Mouse (Mus musculus) bone marrow macrophage, adult 2 months (primary cell): ENCODE data around the gene Hs2st1. TPM values are rescaled to one million over a fixed set of nuclear protein-coding genes. Genes with fewer than 3 reads are reported as not detected.

ENCODE experiments used
- H3K27ac ChIP-seq: 2 replicates; pipeline ENCODE4 v1.5.1; 2012; ENCODE audit warnings: low read depth, low read length; ENCODE audit not compliant: insufficient read depth
- H3K4me1 ChIP-seq: 2 replicates; pipeline ENCODE4 v1.6.1; 2012; ENCODE audit warnings: low read length; ENCODE audit not compliant: control insufficient read depth, insufficient read depth
- H3K4me3 ChIP-seq: 2 replicates; pipeline ENCODE4 v1.5.1; 2012; ENCODE audit warnings: mild to moderate bottlenecking, low read length, moderate library complexity; ENCODE audit not compliant: insufficient read depth
- CTCF ChIP-seq: IDR thresholded peaks from 2 replicates; pipeline ENCODE4 v1.5.1; 2012; ENCODE audit warnings: low read depth, mild to moderate bottlenecking, low read length, moderate library complexity
- POLR2A ChIP-seq: IDR thresholded peaks from 2 replicates; pipeline ENCODE4 v1.6.1; 2012; ENCODE audit warnings: mild to moderate bottlenecking, low read depth, low read length, borderline replicate concordance
- polyA plus RNA-seq: library from polyadenylated mRNA; stranded (reverse); fragments of >200 nt; gene quantifications from 2 replicates; pipeline ENCODE4 v1.2.4, GENCODE M21; 2012; ENCODE audit not compliant: missing spikeins, insufficient read depth, insufficient read length

Gene Hs2st1
- polyA plus RNA-seq, 1 experiment = 31.0 TPM

DNA sequence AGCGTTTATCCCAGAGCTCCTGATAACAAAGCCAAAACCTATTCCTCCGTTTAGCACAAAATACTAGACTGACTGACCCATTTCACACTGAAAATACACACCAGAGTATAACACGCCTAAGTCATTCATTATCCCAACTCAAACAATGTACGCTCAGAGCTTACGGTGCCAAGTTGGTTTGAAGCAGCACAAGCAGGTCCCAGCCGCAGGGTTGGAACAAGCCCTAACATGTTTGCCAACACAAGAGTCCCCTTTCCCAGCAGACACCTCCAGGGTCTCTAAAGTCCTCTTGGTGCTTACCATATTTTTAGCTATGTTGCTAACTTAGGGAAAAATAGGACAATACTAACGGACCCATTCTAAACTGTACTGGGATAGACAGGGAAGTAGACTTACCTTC is 14.8 kb downstream of the Hs2st1 start:
- Histone ChIP-seq H3K4me1 (peaks cover 18% of the 10 kb centered on the region), H3K4me3 (no peak overlapping the region), H3K27ac (no peak overlapping the region)
- TF ChIP-seq CTCF (no peak), POLR2A (no peak)

DNA sequence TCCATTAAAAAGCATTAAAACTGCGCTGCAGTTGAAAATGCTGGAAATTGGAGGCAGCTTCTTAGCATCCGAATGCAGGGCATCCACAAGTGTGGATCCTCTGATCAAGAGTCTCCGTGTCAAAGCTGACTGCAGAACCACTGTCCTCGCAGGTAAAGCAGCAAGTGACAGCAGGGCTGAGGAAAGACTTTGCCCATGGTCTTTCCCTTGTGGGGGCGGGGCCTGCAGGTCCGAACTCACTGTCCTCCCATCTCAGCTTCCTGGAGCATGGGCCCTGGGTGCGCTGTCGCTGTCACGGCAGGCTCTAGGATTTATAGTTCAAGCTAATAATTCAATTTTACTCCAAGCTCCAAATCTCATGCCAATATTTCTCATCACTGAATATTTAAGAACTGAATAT is 15.5 kb downstream of the Hs2st1 start:
- Histone ChIP-seq H3K4me3 (no peak overlapping the region), H3K27ac (no peak overlapping the region), H3K4me1 (peaks cover 15% of the 10 kb centered on the region)
- TF ChIP-seq POLR2A (no peak), CTCF (no peak)

DNA sequence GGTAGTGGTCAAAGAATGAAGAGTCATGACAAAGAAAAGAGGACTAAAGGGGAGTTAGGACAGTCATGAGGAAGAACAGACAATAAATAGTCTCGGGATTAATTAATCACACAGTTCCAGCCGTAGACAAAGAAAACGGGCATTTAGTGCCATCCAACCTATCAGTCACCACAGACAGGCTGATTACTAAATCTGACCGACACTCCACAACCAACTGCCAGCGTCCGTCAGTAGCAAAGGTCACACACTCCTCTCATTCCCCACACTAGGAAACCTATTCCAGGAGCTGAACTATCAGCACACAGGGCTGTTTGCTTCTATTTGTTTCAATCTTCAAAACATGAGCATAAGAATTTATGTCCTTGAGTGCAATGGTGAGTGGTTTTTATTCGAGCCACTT is 16.0 kb downstream of the Hs2st1 start:
- TF ChIP-seq POLR2A (no peak), CTCF (no peak)
- Histone ChIP-seq H3K4me1 (peaks cover 15% of the 10 kb centered on the region), H3K4me3 (no peak overlapping the region), H3K27ac (no peak overlapping the region)

DNA sequence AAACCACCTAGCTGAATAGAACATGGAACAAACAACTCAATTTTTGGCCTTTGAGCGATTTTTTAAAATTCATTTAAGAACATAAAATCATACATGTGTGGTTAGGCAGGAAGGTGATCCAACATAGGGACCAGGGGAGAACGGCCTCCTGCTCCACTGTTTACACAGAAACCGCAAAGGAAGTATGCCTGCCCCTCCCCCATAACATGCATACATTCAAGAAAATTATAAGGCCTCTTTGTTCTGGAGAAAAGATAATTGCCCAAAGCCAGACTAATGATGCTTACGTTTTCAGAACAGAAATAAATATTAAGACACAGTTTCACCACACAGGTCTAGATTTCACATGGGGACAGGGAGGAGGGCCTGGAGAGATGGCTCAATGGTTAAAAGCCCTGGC is 18.6 kb downstream of the Hs2st1 start:
- TF ChIP-seq POLR2A (no peak), CTCF (no peak)
- H3K4me1 ChIP-seq = peaks cover 14% of the 10 kb centered on the region

DNA sequence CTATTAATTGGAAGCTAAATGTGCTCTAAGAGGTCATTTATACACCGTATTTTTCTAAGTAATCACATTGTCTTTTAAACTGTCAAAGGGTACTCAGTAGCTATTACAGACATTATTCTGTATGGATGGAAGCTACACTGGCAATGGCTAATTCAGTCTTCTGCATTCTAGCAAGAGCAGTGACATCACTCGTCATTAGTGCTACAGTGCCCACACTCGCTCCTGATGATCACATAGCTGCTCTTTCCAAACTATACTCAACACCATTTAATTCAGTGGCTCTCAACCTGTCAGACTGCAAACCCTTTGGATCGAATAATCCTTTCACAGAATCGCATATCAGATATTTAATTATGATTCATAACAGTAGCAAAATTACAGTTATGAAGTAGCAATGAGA is 19.3 kb downstream of the Hs2st1 start:
- Histone ChIP-seq H3K27ac (no peak overlapping the region), H3K4me1 (peaks cover 16% of the 10 kb centered on the region), H3K4me3 (no peak overlapping the region)
- TF ChIP-seq CTCF (no peak), POLR2A (no peak)

More for the DNA sequence above, 18.6 kb downstream of the Hs2st1 start:
- Histone ChIP-seq H3K4me3 (no peak overlapping the region), H3K27ac (no peak overlapping the region)

DNA sequence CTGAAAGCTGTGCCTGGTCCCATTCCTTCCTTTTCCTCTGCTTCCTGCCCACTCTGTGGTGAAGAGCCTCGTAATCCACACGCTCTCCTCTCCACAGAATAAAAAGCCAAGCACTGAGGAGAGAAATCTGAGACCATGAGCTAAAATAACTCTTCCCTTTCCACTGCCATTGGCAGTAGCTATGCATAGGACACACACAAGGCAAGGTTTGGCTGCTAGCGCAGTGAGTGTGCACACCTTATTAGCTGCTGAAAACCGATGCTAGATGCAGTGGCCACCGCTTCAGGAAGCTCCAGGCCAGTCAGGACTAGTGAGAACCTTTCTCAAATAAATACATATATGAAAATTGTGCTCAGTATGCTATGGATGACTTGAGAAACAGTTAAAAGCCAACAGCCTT is 19.9 kb downstream of the Hs2st1 start:
- TF ChIP-seq POLR2A (no peak), CTCF (no peak)
- peaks cover 16% of the 10 kb centered on the region for H3K4me1 ChIP-seq
- no peak overlapping the region for H3K4me3 ChIP-seq
- H3K27ac ChIP-seq = no peak overlapping the region

DNA sequence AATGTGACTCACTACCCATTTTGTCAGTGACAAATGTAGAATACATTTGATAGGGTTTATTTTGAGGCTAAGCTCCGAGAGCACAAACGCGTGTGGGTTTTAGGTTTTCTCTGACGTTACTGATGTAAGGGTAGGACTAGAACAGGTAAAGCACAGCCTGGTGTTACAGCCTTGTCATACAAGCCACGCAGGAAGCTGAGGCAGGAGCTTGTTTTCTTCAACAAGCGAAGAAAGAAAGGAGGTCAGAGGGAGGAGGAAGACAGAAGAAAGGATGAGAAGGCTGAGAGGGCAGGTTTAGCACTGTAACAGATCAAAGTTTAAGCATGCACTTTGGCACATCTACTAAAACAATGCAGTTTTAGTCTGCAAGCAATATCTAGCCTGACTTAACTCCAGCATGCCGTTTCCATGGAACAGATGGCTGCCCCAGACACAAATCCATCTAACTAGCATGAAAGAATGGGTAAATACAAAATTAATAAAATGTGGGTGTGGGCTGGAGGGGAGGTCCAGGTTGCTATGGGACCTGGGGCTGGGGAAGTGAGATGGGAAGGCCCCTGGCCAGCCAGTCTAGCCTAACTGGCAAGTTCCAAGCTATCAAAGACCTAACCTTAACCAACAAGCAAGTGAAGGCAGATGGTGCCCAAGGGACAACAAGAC is 21.7 kb downstream of the Hs2st1 start:
- no peak for TF ChIP-seq CTCF
- TF ChIP-seq POLR2A = no peak
- H3K4me3 ChIP-seq = no peak overlapping the region
- H3K4me1 ChIP-seq = peaks cover 14% of the 10 kb centered on the region
- H3K27ac ChIP-seq = no peak overlapping the region

DNA sequence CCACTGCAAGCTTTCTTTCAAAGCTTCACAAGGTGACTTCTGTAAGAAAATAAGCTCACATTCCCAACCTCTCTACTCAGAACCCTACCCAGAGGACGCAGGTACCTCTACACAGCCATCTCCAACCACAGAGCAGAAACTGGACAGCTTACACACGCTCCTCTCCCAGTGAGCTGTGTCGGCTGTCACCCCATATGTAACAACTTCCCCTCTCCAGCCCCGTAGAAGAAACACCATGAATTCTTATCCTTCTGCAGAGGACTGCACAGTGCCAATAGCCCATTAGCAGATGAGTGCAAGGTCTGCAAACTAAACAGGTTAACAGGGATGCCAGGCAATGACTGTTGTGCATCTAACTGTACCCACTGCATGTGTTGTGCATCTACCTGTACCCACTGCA is 23.5 kb downstream of the Hs2st1 start:
- TF ChIP-seq CTCF = no peak
- TF ChIP-seq POLR2A = no peak
- H3K4me3 ChIP-seq = no peak overlapping the region
- no peak overlapping the region for H3K27ac ChIP-seq
- H3K4me1 ChIP-seq = peaks cover 10% of the 10 kb centered on the region

DNA sequence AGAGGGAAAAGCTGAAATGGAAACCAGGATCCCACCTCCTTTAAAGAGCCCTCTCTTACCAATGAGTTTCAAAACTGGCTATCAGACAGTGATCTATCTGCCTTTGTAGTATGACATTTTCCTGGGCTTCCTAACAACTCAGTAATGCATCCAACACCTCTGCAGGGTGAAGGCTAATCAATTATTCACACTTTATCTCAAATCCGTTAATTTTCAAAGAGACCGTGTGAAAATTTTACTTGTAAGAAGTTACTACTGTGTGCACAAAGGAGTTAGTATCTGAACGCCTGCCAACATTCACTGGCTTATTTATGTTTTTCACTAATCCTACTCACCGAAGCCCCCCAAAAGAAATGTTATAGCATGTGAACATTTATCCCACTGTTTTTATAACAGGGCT is 24.1 kb downstream of the Hs2st1 start:
- Histone ChIP-seq H3K4me1 (peaks cover 4% of the 10 kb centered on the region; the same call in 1 of the 2 replicates), H3K4me3 (no peak overlapping the region), H3K27ac (no peak overlapping the region)
- TF ChIP-seq CTCF (no peak), POLR2A (no peak)

DNA sequence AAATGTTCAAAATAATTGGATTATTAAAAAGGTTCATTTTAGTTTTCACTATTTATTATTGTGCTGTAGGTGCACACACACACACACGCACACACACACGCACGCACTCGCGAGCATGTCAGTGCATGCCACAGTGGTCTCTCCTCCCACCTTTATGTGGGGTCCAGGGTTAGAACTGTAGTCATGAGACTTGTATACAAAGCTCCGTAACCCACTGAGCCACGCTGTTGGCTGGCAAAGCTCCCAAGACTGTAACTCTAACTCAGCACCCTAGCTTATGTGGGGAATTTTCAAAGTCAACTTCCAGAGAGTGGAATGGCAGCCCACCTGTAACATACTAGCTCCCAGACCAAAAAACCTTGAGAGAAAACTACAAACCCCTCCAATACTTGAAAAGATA is 24.8 kb downstream of the Hs2st1 start:
- no peak overlapping the region for H3K27ac ChIP-seq
- no peak for TF ChIP-seq CTCF
- no peak for TF ChIP-seq POLR2A
- H3K4me1 ChIP-seq = peaks cover 4% of the 10 kb centered on the region; the same call in 1 of the 2 replicates
- H3K4me3 ChIP-seq = no peak overlapping the region

DNA sequence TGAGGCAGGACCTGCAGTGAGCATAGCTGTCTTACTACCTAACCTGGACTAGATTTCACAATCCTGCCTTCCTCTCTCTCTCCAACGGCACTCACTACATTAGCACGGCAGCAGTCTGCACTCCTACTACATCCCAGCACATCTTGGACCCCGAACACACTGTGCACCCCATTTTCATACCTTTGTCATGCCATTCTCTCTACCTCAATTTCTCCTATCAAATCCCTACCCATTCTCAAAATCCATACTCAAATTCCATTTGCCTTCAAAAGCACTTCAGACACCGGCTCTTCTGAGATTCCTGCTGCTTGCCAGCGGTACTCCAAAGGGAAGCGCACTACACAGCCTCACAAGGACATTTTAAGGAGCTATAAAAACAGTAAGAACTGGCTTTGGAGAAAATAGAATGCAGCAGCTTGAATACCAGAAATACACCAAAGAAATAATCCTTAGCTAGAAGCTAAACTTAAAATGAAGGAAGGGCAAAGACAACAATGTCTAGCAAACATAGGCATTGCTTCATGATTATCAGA is 28.0 kb downstream of the Hs2st1 start:
- Histone ChIP-seq H3K4me3 (no peak overlapping the region), H3K27ac (no peak overlapping the region), H3K4me1 (peaks cover 12% of the 10 kb centered on the region)
- TF ChIP-seq CTCF (no peak), POLR2A (no peak)
